Mouse (Mus musculus): ENCODE results near the gene Gm21812. TPM values are rescaled to one million over a fixed set of nuclear protein-coding genes. Genes with fewer than 3 reads are reported as not detected.

Gm21812 gene
- not detected in 2 replicates for polyA plus RNA-seq (2012)

GRCm38 (mm10) chrY:9347084-9347483 is at the start of gene Gm21812:
TSS of gene Gm21812 (minus strand) at chrY:9347184.

Other genes starting within 250 kb of the Gm21812 start
- gene Gm21292, start 213.3 kb downstream of the Gm21812 start, polyA plus RNA-seq (2012): not detected in 2 replicates
- not detected in 2 replicates for gene Gm21721, start 145.0 kb downstream of the Gm21812 start, polyA plus RNA-seq (2012)
- not detected in 2 replicates for gene Gm21874, start 69.0 kb upstream of the Gm21812 start, polyA plus RNA-seq (2012)

All from megakaryocyte-erythroid progenitor cell, adult 5 weeks (primary cell).